Mouse (Mus musculus) adrenal gland, postnatal 0 days (tissue): Measurements from ENCODE around the gene Maff. TPM values are rescaled to one million over a fixed set of nuclear protein-coding genes. Genes with fewer than 3 reads are reported as not detected.

Experiments used
- microRNA-seq: library from miRNA; unstranded; fragments of <30 nt; microRNA quantifications from one replicate; pipeline ENCODE4, GENCODE M21; 2016; ENCODE audit warnings: borderline replicate concordance; ENCODE audit not compliant: insufficient number of aligned reads
- polyA plus RNA-seq: library from polyadenylated mRNA; unstranded; fragments of >200 nt; fragmentation: Nextera tagmentation; extraction: Ambion mirVana; gene quantifications from 2 replicates; pipeline ENCODE4 v1.2.1, GENCODE M21; 2015

The Maff gene
- polyA plus RNA-seq = 3.2 and 3.6 TPM in 2 replicates

DNA sequence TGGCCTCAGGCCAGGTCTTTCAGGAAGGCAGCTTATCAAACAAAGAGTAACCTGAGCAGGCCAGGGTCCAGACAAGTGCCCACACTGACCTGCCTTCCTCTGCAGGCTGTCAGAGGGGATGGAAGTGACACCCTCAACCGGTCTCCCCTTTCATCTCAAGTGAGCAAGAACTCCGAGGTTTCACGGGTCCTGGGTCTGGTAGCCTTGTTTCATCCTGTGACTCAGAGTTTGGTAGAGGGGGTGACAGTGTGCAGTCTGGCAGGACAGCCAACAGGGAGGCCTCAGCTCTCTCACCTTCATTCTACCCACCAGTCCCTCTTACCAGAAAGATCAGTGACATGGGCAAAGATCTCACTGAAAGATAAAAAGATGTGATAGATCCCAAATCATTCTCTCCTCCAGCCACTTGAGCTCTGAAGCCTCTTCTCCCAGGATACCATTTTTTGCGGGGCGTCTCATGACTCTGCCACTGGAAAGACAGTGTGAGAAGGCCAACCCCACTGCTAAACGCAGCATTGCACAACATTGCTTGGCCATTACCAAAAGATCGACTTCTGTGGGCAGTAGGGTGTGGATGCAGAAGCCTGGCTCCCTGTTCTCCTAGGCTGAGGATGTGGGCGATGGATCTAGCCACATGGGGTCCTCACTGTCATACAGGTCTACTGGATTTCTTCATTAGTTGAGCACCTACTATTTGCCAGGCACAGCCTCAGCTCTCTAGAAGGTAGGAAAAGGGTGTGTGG, at the start of gene Maff:
Maff (plus strand) TSS at position 571 of the 743 bp plus-strand sequence.

DNA sequence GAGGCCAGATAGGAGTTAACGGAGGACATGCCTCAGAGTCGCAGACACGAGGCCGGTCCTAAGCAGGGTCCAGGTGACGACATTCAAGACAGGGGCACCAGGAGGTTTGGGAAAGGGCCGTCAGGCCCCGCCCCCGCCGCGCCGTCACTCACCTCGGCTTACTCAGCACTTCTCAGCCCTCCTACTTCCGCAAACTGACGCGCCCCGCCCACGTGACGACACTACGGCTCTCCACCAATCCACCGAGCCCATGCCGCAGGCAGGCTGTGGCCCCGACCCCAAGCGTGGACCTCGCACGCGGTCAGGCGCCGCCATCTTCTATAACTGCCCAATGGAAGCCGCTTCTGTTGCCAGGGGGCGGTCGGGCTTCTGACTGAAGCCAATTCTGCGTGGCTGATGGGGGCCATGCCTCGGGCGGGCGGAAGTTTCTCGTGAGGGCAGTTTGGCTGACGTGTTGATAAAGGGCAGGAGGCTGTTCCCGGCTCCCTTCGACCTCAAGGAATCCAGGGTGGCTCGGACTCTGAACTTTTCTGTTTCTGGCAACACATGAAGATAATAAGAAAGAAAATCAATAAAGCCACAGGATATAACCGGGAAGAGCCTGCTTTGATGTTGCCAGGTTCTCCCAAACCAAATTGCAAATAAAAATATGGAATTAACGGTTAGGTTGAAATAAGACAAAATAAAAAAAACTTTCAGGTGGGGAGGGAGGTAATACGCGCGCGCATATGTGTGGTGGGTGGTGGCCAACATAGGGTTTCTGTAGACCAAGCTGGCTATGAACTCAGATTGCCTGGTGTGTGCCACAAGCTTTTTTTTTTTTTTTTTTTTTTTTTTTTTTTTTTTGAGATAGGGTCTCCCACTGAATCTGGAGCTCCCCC, 18.1 kb upstream of the Maff start, which contains the start of gene Pla2g6:
Pla2g6 (minus strand) TSS at position 333 of the 881 bp plus-strand sequence.

DNA sequence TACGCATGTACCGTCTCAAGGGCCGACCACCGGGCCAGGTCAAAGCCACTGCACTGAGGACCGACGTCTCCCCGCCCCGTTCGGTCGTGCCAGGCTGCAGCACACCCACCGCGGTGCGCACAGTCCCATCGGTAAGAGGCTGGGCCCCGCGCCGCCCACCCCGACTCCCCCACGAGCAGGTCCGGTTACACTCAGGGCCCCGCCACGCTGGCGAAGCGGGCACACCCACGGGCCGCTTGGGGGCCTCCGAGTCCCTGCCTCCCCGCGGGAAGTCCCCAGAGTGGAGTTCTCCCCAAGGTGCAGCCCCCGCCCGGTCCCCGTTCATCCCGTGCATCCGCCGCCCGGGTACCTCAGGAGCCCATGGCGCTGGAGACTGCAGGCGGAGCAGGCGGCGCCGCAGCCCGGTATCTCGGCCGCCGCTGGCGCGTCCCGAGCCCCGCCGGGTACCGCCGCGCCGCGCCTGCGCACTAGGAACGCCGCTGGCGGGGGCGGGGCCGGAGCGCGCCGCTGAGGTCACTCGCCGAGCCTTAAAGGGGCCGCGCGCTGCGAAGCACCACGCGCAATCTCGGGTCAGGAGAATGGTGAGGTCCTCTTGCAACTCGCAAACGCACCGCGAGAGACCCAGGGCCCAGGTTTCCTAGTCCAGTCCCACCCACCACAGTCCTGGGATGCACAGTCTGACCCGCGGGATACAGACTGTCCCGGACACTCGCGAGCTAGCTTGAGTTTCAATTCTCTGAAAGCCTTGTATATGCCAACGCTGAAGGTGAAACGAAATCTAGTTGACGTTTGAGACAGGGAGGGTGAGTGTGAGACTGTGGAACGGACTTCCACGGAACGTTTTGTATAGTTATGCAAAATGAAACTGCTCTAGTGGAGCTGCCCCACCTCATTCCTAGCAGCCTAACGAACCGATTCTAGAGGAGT, 56.7 kb downstream of the Maff start, which contains the start of gene Tmem184b:
Tmem184b (minus strand) TSS at position 734 of the 927 bp plus-strand sequence.

Small RNAs within 50 kb of the gene (microRNA-seq; reads per million reads assigned to microRNA genes)
- gene Mir1943 = 1.8 reads per million

Other genes starting within 250 kb of the Maff start
- gene Micall1, start 237.7 kb upstream of the Maff start, polyA plus RNA-seq = 7.4 and 8.5 TPM in 2 replicates
- gene Polr2f, start 205.6 kb upstream of the Maff start, polyA plus RNA-seq = 357 and 410 TPM in 2 replicates
- 14.0 and 14.2 TPM in 2 replicates for gene 1700088E04Rik, start 205.4 kb upstream of the Maff start, polyA plus RNA-seq
- gene Sox10, start 181.4 kb upstream of the Maff start, polyA plus RNA-seq = 7.2 and 8.5 TPM in 2 replicates
- 18.3 and 20.7 TPM in 2 replicates for gene Pick1, start 117.4 kb upstream of the Maff start, polyA plus RNA-seq
- 0.18 and 0.32 TPM in 2 replicates for gene Gm49486, start 117.2 kb upstream of the Maff start, polyA plus RNA-seq
- 0.07 and 0.30 TPM in 2 replicates for gene Slc16a8, start 91.9 kb upstream of the Maff start, polyA plus RNA-seq
- gene Baiap2l2, start 61.1 kb upstream of the Maff start, polyA plus RNA-seq = 2.4 and 2.7 TPM in 2 replicates
- 10.9 and 15.7 TPM in 2 replicates for gene Pla2g6, start 18.2 kb upstream of the Maff start, polyA plus RNA-seq
- gene Tmem184b, start 56.9 kb downstream of the Maff start, polyA plus RNA-seq = 27.6 and 35.4 TPM in 2 replicates
- gene Csnk1e, start 108.9 kb downstream of the Maff start, polyA plus RNA-seq = 63.6 and 70.1 TPM in 2 replicates
- gene Kcnj4, start 158.6 kb downstream of the Maff start, polyA plus RNA-seq = 0.06 and 0.19 TPM in 2 replicates
- 42.8 and 60.4 TPM in 2 replicates for gene Kdelr3, start 169.8 kb downstream of the Maff start, polyA plus RNA-seq
- gene Ddx17, start 200.1 kb downstream of the Maff start, polyA plus RNA-seq = 19.9 and 25.0 TPM in 2 replicates